Mouse (Mus musculus): ENCODE measurements around the gene Orai2. TPM values are rescaled to one million over a fixed set of nuclear protein-coding genes. Genes with fewer than 3 reads are reported as not detected.
"Not testable (repeated sequence)": the region's sequence is repeated elsewhere in the genome, so short reads cannot be mapped to it uniquely, and the experiment has no call there.

The Orai2 gene
- polyA plus RNA-seq, 1 experiment from 2014 or later, result 5.6 TPM

GRCm38 (mm10) chr5:136169626-136170511 lies 644 bp downstream of the Orai2 start:
- Histone ChIP-seq H3K27ac (replicated peaks; ENCODE audit: low read depth, low read length) (no peak overlapping the region), H3K36me3 (ENCODE audit: control insufficient read depth, insufficient read depth, low read length) (no peaks in the 10 kb centered on the region), H3K4me2 (ENCODE audit: low read depth, severe bottlenecking) (peak overlapping the region; percentile 98), H3K9ac (ENCODE audit: low read length) (peak overlapping the region; percentile 69), H3K27me3 (ENCODE audit: control insufficient read depth, insufficient read depth, low read length) (no peaks in the 10 kb centered on the region), H3K9me3 (ENCODE audit: control insufficient read depth, low read length) (0 out of 2 replicates have a peak, but pooled peaks cover 3% of the 10 kb centered on the region), H3K4me3 (ENCODE audit: low read depth, low read length) (peak overlapping the region; percentile 51), H3K4me1 (ENCODE audit: control insufficient read depth, insufficient read depth, low read length) (no peaks in the 10 kb centered on the region)
- WGBS, result 15% methylated on average over 15 of the region's 15 CpGs
- ATAC-seq (ENCODE audit: insufficient number of reproducible peaks, low FRiP score, low TSS enrichment, low read depth), result no peak; the same call in 1 of the 2 replicates
- peak; percentile 54 for DNase-seq (ENCODE audit: low spot score)

- 92% methylated on average over 3 of the region's 3 CpGs for whole genome bisulfite sequencing
- no peaks in the 10 kb centered on the region for H3K36me3 ChIP-seq (ENCODE audit: control insufficient read depth, insufficient read depth, low read length)
- no peak overlapping the region for H3K9ac ChIP-seq (ENCODE audit: low read length)
- ATAC-seq (ENCODE audit: insufficient number of reproducible peaks, low FRiP score, low TSS enrichment, low read depth), result no peak
- no peak for DNase-seq (ENCODE audit: low spot score)
- H3K4me2 ChIP-seq (ENCODE audit: low read depth, severe bottlenecking), result no peak overlapping the region
- H3K4me1 ChIP-seq (ENCODE audit: control insufficient read depth, insufficient read depth, low read length), result no peaks in the 10 kb centered on the region
- H3K27ac ChIP-seq (replicated peaks; ENCODE audit: low read depth, low read length), result no peak overlapping the region
- no peaks in the 10 kb centered on the region for H3K27me3 ChIP-seq (ENCODE audit: control insufficient read depth, insufficient read depth, low read length)
- 0 out of 2 replicates have a peak, but pooled peaks cover 3% of the 10 kb centered on the region for H3K9me3 ChIP-seq (ENCODE audit: control insufficient read depth, low read length)
- H3K4me3 ChIP-seq (ENCODE audit: low read depth, low read length), result no peak overlapping the region
Measured at GRCm38 (mm10) chr5:136168071-136168470, 2.4 kb downstream of the Orai2 start.

GRCm38 (mm10) chr5:136167296-136167695 lies 3.2 kb downstream of the Orai2 start:
- Histone ChIP-seq H3K4me1 (ENCODE audit: control insufficient read depth, insufficient read depth, low read length) (no peaks in the 10 kb centered on the region), H3K9ac (ENCODE audit: low read length) (no peak overlapping the region), H3K27me3 (ENCODE audit: control insufficient read depth, insufficient read depth, low read length) (no peaks in the 10 kb centered on the region), H3K27ac (replicated peaks; ENCODE audit: low read depth, low read length) (no peak overlapping the region), H3K4me3 (ENCODE audit: low read depth, low read length) (no peak overlapping the region), H3K36me3 (ENCODE audit: control insufficient read depth, insufficient read depth, low read length) (no peaks in the 10 kb centered on the region), H3K4me2 (ENCODE audit: low read depth, severe bottlenecking) (no peak overlapping the region), H3K9me3 (ENCODE audit: control insufficient read depth, low read length) (0 out of 2 replicates have a peak, but pooled peaks cover 3% of the 10 kb centered on the region)
- no peak for DNase-seq (ENCODE audit: low spot score)
- no peak for ATAC-seq (ENCODE audit: insufficient number of reproducible peaks, low FRiP score, low TSS enrichment, low read depth)
- 88% methylated on average over 4 of the region's 4 CpGs for WGBS

- Histone ChIP-seq H3K4me2 (ENCODE audit: low read depth, severe bottlenecking) (no peak overlapping the region), H3K4me1 (ENCODE audit: control insufficient read depth, insufficient read depth, low read length) (no peaks in the 10 kb centered on the region), H3K27ac (replicated peaks; ENCODE audit: low read depth, low read length) (no peak overlapping the region), H3K9me3 (ENCODE audit: control insufficient read depth, low read length) (0 out of 2 replicates have a peak, but pooled peaks cover 3% of the 10 kb centered on the region), H3K36me3 (ENCODE audit: control insufficient read depth, insufficient read depth, low read length) (no peaks in the 10 kb centered on the region), H3K27me3 (ENCODE audit: control insufficient read depth, insufficient read depth, low read length) (no peaks in the 10 kb centered on the region), H3K9ac (ENCODE audit: low read length) (no peak overlapping the region), H3K4me3 (ENCODE audit: low read depth, low read length) (no peak overlapping the region)
- DNase-seq (ENCODE audit: low spot score) (no peak), ATAC-seq (ENCODE audit: insufficient number of reproducible peaks, low FRiP score, low TSS enrichment, low read depth) (no peak)
- WGBS, result 80% methylated on average over 8 of the region's 8 CpGs
Measured at GRCm38 (mm10) chr5:136165246-136165645, 5.3 kb downstream of the Orai2 start.

GRCm38 (mm10) chr5:136163807-136164474 lies 6.6 kb downstream of the Orai2 start:
- Histone ChIP-seq H3K4me2 (ENCODE audit: low read depth, severe bottlenecking) (no peak overlapping the region), H3K9me3 (ENCODE audit: control insufficient read depth, low read length) (0 out of 2 replicates have a peak, but pooled peaks cover 3% of the 10 kb centered on the region), H3K27ac (replicated peaks; ENCODE audit: low read depth, low read length) (no peak overlapping the region), H3K36me3 (ENCODE audit: control insufficient read depth, insufficient read depth, low read length) (no peaks in the 10 kb centered on the region), H3K4me3 (ENCODE audit: low read depth, low read length) (no peak overlapping the region), H3K9ac (ENCODE audit: low read length) (no peak overlapping the region), H3K4me1 (ENCODE audit: control insufficient read depth, insufficient read depth, low read length) (no peaks in the 10 kb centered on the region), H3K27me3 (ENCODE audit: control insufficient read depth, insufficient read depth, low read length) (no peaks in the 10 kb centered on the region)
- ATAC-seq (ENCODE audit: insufficient number of reproducible peaks, low FRiP score, low TSS enrichment, low read depth) (no peak), DNase-seq (ENCODE audit: low spot score) (no peak)
- 85% methylated on average over 11 of the region's 11 CpGs for WGBS

GRCm38 (mm10) chr5:136160084-136160483 lies 10.4 kb downstream of the Orai2 start:
- H3K27ac ChIP-seq (replicated peaks; ENCODE audit: low read depth, low read length); H3K36me3 ChIP-seq (ENCODE audit: control insufficient read depth, insufficient read depth, low read length); H3K9me3 ChIP-seq (ENCODE audit: control insufficient read depth, low read length); DNase-seq (ENCODE audit: low spot score); ATAC-seq (ENCODE audit: insufficient number of reproducible peaks, low FRiP score, low TSS enrichment, low read depth); H3K27me3 ChIP-seq (ENCODE audit: control insufficient read depth, insufficient read depth, low read length); H3K4me1 ChIP-seq (ENCODE audit: control insufficient read depth, insufficient read depth, low read length); H3K4me3 ChIP-seq (ENCODE audit: low read depth, low read length); H3K9ac ChIP-seq (ENCODE audit: low read length); H3K4me2 ChIP-seq (ENCODE audit: low read depth, severe bottlenecking): not testable (repeated sequence)
- WGBS, result 86% methylated on average over 11 of the region's 12 CpGs

- no peak for ATAC-seq (ENCODE audit: insufficient number of reproducible peaks, low FRiP score, low TSS enrichment, low read depth)
- Histone ChIP-seq H3K9me3 (ENCODE audit: control insufficient read depth, low read length) (no peaks in the 10 kb centered on the region), H3K4me2 (ENCODE audit: low read depth, severe bottlenecking) (no peak overlapping the region), H3K4me3 (ENCODE audit: low read depth, low read length) (no peak overlapping the region), H3K27ac (replicated peaks; ENCODE audit: low read depth, low read length) (no peak overlapping the region), H3K4me1 (ENCODE audit: control insufficient read depth, insufficient read depth, low read length) (no peaks in the 10 kb centered on the region), H3K9ac (ENCODE audit: low read length) (no peak overlapping the region), H3K36me3 (ENCODE audit: control insufficient read depth, insufficient read depth, low read length) (no peaks in the 10 kb centered on the region), H3K27me3 (ENCODE audit: control insufficient read depth, insufficient read depth, low read length) (no peaks in the 10 kb centered on the region)
- WGBS, result 87% methylated on average over 5 of the region's 5 CpGs
- no peak for DNase-seq (ENCODE audit: low spot score)
Measured at GRCm38 (mm10) chr5:136155399-136155798, 15.1 kb downstream of the Orai2 start.

GRCm38 (mm10) chr5:136152365-136152764 lies 18.1 kb downstream of the Orai2 start:
- Histone ChIP-seq H3K4me3 (ENCODE audit: low read depth, low read length) (no peak overlapping the region), H3K4me1 (ENCODE audit: control insufficient read depth, insufficient read depth, low read length) (no peaks in the 10 kb centered on the region), H3K36me3 (ENCODE audit: control insufficient read depth, insufficient read depth, low read length) (no peaks in the 10 kb centered on the region), H3K9ac (ENCODE audit: low read length) (no peak overlapping the region), H3K27me3 (ENCODE audit: control insufficient read depth, insufficient read depth, low read length) (no peaks in the 10 kb centered on the region), H3K9me3 (ENCODE audit: control insufficient read depth, low read length) (no peaks in the 10 kb centered on the region), H3K4me2 (ENCODE audit: low read depth, severe bottlenecking) (no peak overlapping the region), H3K27ac (replicated peaks; ENCODE audit: low read depth, low read length) (no peak overlapping the region)
- DNase-seq (ENCODE audit: low spot score) (no peak), ATAC-seq (ENCODE audit: insufficient number of reproducible peaks, low FRiP score, low TSS enrichment, low read depth) (no peak)
- WGBS, result 82% methylated on average over 8 of the region's 8 CpGs
